Mouse (Mus musculus): ENCODE results near the gene Hipk2. TPM values are rescaled to one million over a fixed set of nuclear protein-coding genes. Genes with fewer than 3 reads are reported as not detected.

Hipk2 gene
- total RNA-seq, 1 experiment from 2014 or later: 137 TPM

DNA sequence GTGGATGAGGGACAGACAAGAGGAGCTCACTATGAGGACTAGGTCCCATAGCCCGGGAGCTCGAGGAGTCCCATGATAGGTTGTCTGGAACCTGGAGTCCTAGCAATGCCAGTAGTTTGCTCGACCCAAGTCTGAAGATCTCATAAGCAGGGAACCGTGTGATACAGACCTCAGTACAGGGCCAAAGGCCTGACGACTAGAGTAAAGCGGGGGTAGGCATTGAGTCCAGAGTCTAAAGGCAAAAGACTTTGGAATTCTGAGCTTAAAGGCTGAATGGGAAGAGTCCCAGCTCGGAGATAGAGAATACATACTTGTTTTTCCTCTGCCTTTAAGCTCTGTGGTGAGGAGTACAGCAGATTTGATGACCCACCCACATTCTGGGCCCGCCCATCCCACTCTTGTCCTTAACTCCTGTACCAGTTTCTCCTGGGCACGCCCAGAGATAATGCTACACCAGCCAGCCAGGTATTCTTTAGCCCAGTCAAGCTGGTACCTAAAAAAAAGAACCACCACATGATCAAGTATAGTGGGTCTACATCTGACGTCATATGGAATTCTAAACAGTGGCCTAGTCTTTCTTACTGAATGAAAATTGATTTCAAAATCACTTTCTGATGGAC lies 27.0 kb upstream of the Hipk2 start:
- no peak for DNase-seq

GRCm38 (mm10) chr6:38901636-38902035 lies 25.7 kb upstream of the Hipk2 start:
- DNase-seq: no peak

- DNase-seq: no peak
These were observed 25.2 kb upstream of the Hipk2 start for GRCm38 (mm10) chr6:38901152-38901551.

- DNase-seq: no peak
These were observed 24.6 kb upstream of the Hipk2 start for GRCm38 (mm10) chr6:38900479-38901126.

- no peak for DNase-seq
These were observed 24.1 kb upstream of the Hipk2 start for GRCm38 (mm10) chr6:38900073-38900472.

DNA sequence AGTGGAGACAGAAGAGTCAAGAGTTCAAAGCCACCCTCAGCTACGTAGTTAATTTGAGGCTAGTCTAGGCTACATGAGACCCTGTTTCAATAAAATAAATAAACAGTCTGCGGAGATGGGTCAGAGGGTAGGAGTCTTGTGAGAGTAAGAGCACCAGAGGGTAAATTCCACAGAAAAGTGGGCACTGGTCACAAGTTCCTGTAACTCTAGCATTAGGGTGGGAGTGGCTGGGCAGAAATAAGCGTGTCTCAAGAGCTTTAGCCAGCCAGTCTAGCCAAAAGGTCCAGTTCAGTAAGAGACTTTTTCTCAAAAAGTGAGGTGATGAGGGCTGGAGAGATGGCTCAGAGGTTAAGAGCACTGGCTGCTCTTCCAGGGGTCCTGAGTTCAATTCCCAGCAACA lies 17.6 kb upstream of the Hipk2 start:
- DNase-seq: no peak

- DNase-seq: no peak
These were observed 16.1 kb upstream of the Hipk2 start for GRCm38 (mm10) chr6:38892017-38892416.

- no peak for DNase-seq
These were observed 13.2 kb upstream of the Hipk2 start for GRCm38 (mm10) chr6:38889156-38889555.

GRCm38 (mm10) chr6:38887436-38887835 lies 11.5 kb upstream of the Hipk2 start:
- no peak for DNase-seq

GRCm38 (mm10) chr6:38885132-38885531 lies 9.2 kb upstream of the Hipk2 start:
- no peak for DNase-seq

- DNase-seq: no peak
These were observed 8.5 kb upstream of the Hipk2 start for GRCm38 (mm10) chr6:38884482-38884881.

GRCm38 (mm10) chr6:38882728-38883171 lies 6.8 kb upstream of the Hipk2 start:
- no peak for DNase-seq

- no peak for DNase-seq
These were observed 6.0 kb upstream of the Hipk2 start for GRCm38 (mm10) chr6:38881975-38882374.

- DNase-seq: no peak
These were observed 5.5 kb upstream of the Hipk2 start for GRCm38 (mm10) chr6:38881468-38881867.

- DNase-seq: no peak
These were observed 1.7 kb upstream of the Hipk2 start for GRCm38 (mm10) chr6:38877674-38878073.

DNA sequence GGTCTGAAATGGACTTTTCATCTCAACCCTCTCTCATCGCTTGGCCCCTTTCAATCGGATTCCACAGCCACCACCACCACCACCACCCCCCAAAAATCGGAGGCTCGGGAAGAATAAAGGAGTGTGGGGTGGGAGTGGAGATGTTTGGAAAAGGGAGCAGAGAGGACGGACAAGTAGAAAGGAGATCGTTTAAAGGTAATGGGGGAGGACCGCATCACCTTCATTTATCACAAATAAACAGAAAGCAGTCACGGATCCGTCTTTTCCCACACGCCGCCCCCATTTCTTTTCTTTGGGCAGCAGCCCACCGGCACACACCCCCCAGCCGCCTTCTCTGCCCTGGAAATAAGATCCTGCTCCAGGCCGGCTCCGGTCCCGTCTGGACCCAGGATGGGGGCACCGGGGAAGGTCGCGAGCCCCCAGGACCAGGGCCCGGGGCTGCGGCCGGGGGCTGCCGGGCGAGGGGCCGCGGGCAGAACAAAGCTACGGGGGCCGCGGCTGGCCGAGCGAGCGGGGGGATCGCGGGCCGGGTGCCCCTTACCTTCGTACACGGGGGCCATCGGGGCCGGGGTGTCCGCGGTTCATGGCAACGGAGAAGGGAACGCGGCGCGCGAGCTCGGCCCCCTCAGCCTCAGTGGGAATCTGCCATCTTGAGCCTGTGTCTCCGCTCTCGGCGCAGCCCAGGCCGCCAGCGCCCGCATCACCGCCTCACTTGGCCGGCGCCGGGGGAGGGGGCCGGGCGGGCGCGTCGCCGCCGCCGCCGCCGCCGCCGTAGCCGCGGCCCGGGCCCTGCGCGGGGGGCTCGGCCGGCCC lies 501 bp downstream of the Hipk2 start, which contains the start of gene Tbxas1:
TSS of gene Tbxas1 (plus strand) at position 147 of the 813 bp plus-strand sequence.
- peak; percentile 59 for DNase-seq

- no peak for DNase-seq
These were observed 1.3 kb downstream of the Hipk2 start for GRCm38 (mm10) chr6:38874565-38875257.

DNA sequence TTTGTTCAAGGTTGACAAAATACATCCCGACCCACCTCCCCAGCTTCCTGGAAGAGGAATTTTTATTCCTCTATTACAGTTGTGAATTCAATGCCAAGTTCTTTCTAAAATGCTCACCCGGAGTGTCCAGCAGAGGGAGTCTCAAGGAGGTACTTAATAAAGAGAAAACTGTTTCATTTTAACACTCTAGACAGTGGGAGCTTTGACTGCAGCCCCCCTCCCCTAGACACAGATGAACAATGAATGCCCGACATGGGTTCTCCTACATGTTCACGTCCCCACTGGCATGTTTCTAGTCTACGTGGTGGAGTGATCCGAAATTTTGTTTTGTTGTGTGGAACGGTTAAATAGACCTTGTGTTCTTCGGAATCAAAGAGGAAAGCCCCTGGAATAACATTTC lies 1.9 kb downstream of the Hipk2 start:
- peak; percentile 37 for DNase-seq

GRCm38 (mm10) chr6:38873316-38873715 lies 2.6 kb downstream of the Hipk2 start:
- peak; percentile 21 for DNase-seq

- DNase-seq: no peak
These were observed 4.9 kb downstream of the Hipk2 start for GRCm38 (mm10) chr6:38871051-38871450.

DNA sequence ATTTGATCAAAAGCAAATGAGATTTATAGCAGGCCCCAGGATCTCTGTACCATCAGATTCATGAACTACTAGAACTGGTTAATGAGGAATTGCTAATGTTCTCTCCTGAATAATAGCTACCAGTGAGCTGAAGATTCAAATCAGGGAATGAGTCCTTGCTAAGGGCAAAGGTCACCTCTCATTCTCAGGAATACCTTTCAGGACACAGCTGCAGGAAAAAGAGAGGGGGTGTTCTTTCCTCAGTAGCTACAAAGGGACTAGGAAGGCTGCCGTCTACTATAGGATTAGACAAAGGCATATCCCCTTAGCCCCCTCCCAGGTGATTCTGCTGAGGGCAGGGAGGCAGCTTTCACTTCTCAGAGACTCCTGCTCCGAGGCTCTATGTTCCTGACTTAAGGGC lies 5.9 kb downstream of the Hipk2 start:
- no peak for DNase-seq

DNA sequence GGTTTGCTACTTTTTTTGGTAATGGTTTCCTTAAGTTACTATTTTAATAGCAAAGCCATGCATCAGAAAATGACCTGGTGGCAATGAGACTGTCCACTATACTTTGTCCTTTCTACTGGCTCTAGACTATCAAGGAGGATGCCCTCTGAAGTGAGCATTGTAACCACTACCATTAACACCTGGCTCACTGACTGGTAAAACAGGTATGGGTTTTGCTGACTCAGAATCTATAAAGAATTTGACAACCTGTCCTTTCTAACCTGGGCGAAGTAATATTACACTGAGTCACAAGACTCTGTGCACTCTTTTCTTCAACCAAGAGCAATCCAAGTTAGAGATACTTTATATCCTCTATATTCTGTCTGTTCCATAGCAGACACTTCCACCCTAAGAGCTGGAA lies 7.0 kb downstream of the Hipk2 start:
- no peak for DNase-seq

DNA sequence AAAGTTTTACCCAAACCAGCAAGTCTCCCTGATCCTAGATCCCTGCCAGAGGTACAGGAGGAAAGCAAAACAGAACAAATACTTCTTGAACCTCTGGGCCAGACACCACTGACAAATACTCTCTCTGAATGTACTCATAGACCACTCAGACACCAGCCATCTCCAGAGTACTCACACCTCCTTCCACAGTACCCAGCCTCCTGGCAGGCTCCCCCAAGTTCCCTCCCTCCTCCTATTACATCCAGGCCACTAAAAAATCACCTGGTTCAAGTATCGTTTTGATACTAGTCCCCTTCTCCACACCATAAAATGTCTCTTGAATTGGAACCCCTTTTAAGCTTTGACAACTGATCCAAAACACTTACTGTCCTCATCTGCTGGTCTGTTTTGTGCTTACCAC lies 8.7 kb downstream of the Hipk2 start:
- DNase-seq: no peak

Data from adrenal gland, postnatal 25 days (tissue).